Mouse (Mus musculus) embryonic facial prominence, embryonic 10.5 days (tissue): Measurements from ENCODE around the gene Gm9573. TPM values are rescaled to one million over a fixed set of nuclear protein-coding genes. Genes with fewer than 3 reads are reported as not detected.

ENCODE experiments used
- DNase-seq: peaks from one replicate; pipeline ENCODE4 v3.0.0-alpha.2; 2017; ENCODE audit warnings: low spot score
- H3K27ac ChIP-seq: fragments of 300-500 bp; sonication (generic); replicated peaks from 2 replicates; pipeline ENCODE4 v1.5.1; 2016; ENCODE audit warnings: mild to moderate bottlenecking
- H3K27me3 ChIP-seq: fragments of 300-500 bp; sonication (generic); replicated peaks from 2 replicates; pipeline ENCODE4 v1.6.1; 2016; ENCODE audit warnings: low read depth, mild to moderate bottlenecking; ENCODE audit not compliant: poor library complexity, severe bottlenecking
- H3K36me3 ChIP-seq: fragments of 300-500 bp; sonication (generic); replicated peaks from 2 replicates; pipeline ENCODE4 v1.6.1; 2016; ENCODE audit warnings: mild to moderate bottlenecking, moderate library complexity
- H3K4me1 ChIP-seq: fragments of 300-500 bp; sonication (generic); 2 replicates; pipeline ENCODE4 v1.6.1; 2016
- H3K4me3 ChIP-seq: fragments of 300-500 bp; sonication (generic); 2 replicates; pipeline ENCODE4 v1.5.1; 2016; ENCODE audit warnings: mild to moderate bottlenecking, moderate library complexity
- H3K9me3 ChIP-seq: fragments of 300-500 bp; sonication (generic); 2 replicates; pipeline ENCODE4 v1.6.1; 2016; ENCODE audit warnings: mild to moderate bottlenecking
- WGBS: fragments of 180-500 bp; shearing (Covaris S2); methylation state at CpG from one replicate; pipeline ENCODE4 v1.1.7; 2016; 5-methylcytosine and 5-hydroxymethylcytosine counted together
- polyA plus RNA-seq: library from polyadenylated mRNA; unstranded; fragments of >200 nt; fragmentation: Nextera tagmentation; extraction: Ambion mirVana; gene quantifications from 2 replicates; pipeline ENCODE4 v1.2.1, GENCODE M21; 2016

The Gm9573 gene
- polyA plus RNA-seq, 1 experiment from 2014 or later, result not detected

DNA sequence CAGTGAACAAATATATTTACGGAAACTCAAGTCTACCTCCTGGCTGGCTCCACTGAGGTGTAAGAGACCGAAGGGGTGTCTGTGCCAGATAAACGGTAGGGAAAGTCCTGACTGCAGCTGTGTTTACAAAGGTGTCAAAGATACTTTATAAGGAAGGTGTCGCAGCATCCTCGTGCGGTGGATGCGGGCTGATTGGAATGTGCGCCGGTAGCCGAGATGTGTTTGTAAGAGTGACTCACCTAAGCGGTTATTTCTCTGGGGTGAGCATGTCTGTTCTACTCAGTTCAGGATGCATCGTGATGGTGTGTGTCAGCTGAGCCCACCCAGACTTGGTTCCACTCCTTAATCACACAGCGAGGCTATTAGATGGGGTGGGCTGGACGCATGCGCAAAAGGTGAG lies 34.7 kb downstream of the Gm9573 start:
- H3K27ac ChIP-seq, result no peak overlapping the region
- 0 out of 2 replicates have a peak, but pooled peaks cover 2% of the 10 kb centered on the region for H3K9me3 ChIP-seq
- no peak for DNase-seq
- WGBS, result 93% methylated on average over 15 of the region's 15 CpGs
- no peak overlapping the region for H3K4me3 ChIP-seq
- H3K36me3 ChIP-seq, result no peaks in the 10 kb centered on the region
- H3K4me1 ChIP-seq, result no peaks in the 10 kb centered on the region
- no peaks in the 10 kb centered on the region for H3K27me3 ChIP-seq

DNA sequence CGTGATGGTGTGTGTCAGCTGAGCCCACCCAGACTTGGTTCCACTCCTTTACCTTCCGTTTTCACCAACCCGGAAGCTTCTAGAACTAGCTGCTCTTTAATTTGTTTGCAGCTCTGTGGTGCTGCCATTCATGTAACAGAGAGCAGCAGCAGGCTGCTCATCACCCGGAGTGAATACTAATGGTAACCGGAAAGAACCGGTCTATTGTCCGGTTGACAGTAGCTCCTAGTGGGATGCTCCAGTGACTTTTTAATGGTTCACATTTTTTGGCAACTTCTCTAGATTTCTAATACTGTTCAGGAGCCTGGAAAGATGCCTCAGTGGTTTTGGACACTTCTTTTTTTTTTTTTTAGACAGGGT lies 35.2 kb downstream of the Gm9573 start:
- no peak for DNase-seq
- Histone ChIP-seq H3K27ac (no peak overlapping the region), H3K27me3 (no peaks in the 10 kb centered on the region), H3K36me3 (no peaks in the 10 kb centered on the region), H3K9me3 (0 out of 2 replicates have a peak, but pooled peaks cover 2% of the 10 kb centered on the region), H3K4me3 (no peak overlapping the region), H3K4me1 (no peaks in the 10 kb centered on the region)
- WGBS, result 97% methylated on average over 7 of the region's 7 CpGs

- Histone ChIP-seq H3K27me3 (no peaks in the 10 kb centered on the region), H3K27ac (no peak overlapping the region), H3K9me3 (0 out of 2 replicates have a peak, but pooled peaks cover 2% of the 10 kb centered on the region), H3K36me3 (no peaks in the 10 kb centered on the region), H3K4me3 (no peak overlapping the region), H3K4me1 (no peaks in the 10 kb centered on the region; the same call in 1 of the 2 replicates)
- DNase-seq, result peak; percentile 83
- 61% methylated on average over 21 of the region's 21 CpGs for WGBS
Observed at GRCm38 (mm10) chr17:35590410-35591218, 35.8 kb downstream of the Gm9573 start.

DNA sequence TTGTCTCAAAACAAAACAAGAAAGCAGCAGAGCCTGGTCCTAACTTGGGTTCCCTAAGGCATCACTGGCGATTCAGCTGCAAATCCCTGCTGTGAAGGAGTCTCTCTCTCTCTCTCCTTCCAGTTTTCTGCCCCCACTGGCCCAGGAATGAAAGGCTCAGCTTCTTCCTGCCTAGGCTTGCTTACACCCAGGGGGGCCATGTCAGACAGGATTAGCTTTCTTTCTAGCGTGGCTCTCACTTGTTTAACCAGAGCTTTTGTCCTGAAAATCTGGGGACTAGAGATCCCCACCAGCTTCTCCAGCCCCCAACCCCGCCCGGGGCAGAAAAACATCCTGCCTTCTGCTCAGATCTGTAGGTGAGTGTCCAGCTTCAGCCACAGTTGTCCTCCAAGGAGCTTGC lies 38.0 kb downstream of the Gm9573 start:
- H3K27ac ChIP-seq, result no peak overlapping the region
- peaks cover 4% of the 10 kb centered on the region; the same call in 1 of the 2 replicates for H3K4me1 ChIP-seq
- no peaks in the 10 kb centered on the region for H3K27me3 ChIP-seq
- DNase-seq, result peak; percentile 41
- H3K9me3 ChIP-seq, result 0 out of 2 replicates have a peak, but pooled peaks cover 2% of the 10 kb centered on the region
- no peaks in the 10 kb centered on the region for H3K36me3 ChIP-seq
- 8% methylated on average over 4 of the region's 4 CpGs for WGBS
- H3K4me3 ChIP-seq, result no peak overlapping the region

DNA sequence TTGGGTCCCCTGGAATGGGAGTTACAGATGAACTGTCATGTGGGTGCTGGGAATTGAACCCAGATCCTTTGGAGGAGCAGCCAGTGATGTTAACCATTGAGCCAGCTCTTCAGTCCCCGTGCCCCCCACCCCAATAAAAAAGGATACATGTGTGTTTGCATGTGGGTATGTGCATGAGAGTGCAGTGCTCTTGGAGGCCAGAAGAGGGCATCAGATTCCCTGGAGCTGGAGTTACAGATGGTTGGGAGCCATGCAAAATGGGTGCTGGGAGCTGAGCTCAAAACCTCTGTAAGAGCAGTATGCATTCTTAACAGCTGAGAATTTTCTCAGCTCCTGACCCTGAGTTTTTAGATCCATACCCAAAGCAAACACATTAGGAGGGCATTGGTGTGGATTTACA lies 39.1 kb downstream of the Gm9573 start:
- Histone ChIP-seq H3K27ac (no peak overlapping the region), H3K36me3 (no peaks in the 10 kb centered on the region), H3K4me3 (no peak overlapping the region), H3K27me3 (no peaks in the 10 kb centered on the region), H3K4me1 (peaks cover 4% of the 10 kb centered on the region; the same call in 1 of the 2 replicates), H3K9me3 (0 out of 2 replicates have a peak, but pooled peaks cover 2% of the 10 kb centered on the region)
- no peak for DNase-seq
- 90% methylated on average over 1 of the region's 1 CpGs for whole genome bisulfite sequencing

DNA sequence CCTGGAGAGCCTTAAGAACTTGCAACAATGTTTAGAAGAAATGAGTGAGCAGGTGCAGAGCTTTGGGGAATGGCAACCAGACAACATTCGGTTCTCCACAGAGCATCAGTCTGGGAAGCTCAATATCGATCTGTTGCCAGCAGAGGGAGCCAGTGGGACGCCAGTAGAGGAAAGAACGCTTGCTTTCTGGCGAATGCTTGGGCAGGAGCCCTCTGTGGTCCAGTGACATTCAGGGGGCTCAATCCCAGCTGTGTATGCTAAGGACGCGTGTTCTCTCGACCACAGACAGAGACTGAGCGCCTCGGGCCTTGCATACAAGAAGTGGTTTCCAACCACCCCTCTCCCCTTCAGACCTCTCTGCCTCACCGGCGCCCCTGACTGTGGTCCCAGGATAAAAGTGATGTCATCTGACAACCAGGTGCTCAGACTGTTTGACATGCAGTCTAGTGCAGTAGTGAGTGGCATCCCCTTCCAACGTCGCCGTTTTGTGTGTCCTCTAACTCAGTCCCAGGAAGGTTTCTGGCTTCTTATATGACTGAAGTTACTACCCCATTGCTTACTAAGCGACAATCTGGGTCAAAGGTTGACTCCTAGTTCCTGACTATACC lies 42.0 kb downstream of the Gm9573 start:
- Histone ChIP-seq H3K27ac (no peak overlapping the region), H3K4me1 (peaks cover 4% of the 10 kb centered on the region; the same call in 1 of the 2 replicates), H3K9me3 (0 out of 2 replicates have a peak, but pooled peaks cover 2% of the 10 kb centered on the region), H3K4me3 (no peak overlapping the region), H3K36me3 (no peaks in the 10 kb centered on the region), H3K27me3 (no peaks in the 10 kb centered on the region)
- DNase-seq, result peak; percentile 80
- 17% methylated on average over 16 of the region's 16 CpGs for WGBS

- 0 out of 2 replicates have a peak, but pooled peaks cover 2% of the 10 kb centered on the region for H3K9me3 ChIP-seq
- H3K36me3 ChIP-seq, result no peaks in the 10 kb centered on the region
- H3K4me1 ChIP-seq, result peaks cover 4% of the 10 kb centered on the region; the same call in 1 of the 2 replicates
- no peak overlapping the region for H3K27ac ChIP-seq
- 96% methylated on average over 1 of the region's 1 CpGs for WGBS
- no peak for DNase-seq
- H3K4me3 ChIP-seq, result no peak overlapping the region
- H3K27me3 ChIP-seq, result no peaks in the 10 kb centered on the region
Observed at GRCm38 (mm10) chr17:35582900-35583299, 43.5 kb downstream of the Gm9573 start.

- H3K9me3 ChIP-seq, result no peaks in the 10 kb centered on the region
- no peak overlapping the region for H3K27ac ChIP-seq
- no peak overlapping the region for H3K4me3 ChIP-seq
- H3K36me3 ChIP-seq, result no peaks in the 10 kb centered on the region
- peaks cover 13% of the 10 kb centered on the region for H3K27me3 ChIP-seq
- peak; percentile 84 for DNase-seq
- no peaks in the 10 kb centered on the region for H3K4me1 ChIP-seq
- 17% methylated on average over 6 of the region's 6 CpGs for WGBS
Observed at GRCm38 (mm10) chr17:35578211-35578610, 48.2 kb downstream of the Gm9573 start.

DNA sequence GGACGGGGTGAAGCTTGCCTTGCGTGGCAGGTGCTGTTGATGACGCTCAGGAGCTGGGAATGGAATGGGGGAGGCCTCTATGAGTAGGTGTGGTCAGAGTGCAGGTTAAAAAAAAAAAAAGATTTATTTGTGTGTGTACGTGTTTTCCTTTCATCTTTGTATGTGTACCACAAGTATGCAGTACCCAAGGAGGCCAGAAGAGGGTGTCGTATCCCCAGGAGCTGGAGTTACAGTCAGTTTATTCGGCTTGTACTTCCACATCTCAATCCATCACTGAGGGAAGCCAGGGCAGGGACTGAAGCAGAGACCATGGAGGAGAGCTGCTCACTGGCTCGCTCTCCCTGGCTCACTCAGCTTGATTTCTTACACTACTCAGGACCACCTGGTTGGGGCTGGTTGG lies 55.0 kb downstream of the Gm9573 start:
- H3K4me1 ChIP-seq, result peaks cover 18% of the 10 kb centered on the region
- no peak for DNase-seq
- no peaks in the 10 kb centered on the region for H3K36me3 ChIP-seq
- 93% methylated on average over 7 of the region's 7 CpGs for WGBS
- peaks cover 62% of the 10 kb centered on the region for H3K27me3 ChIP-seq
- 0 out of 2 replicates have a peak, but pooled peaks cover 2% of the 10 kb centered on the region for H3K9me3 ChIP-seq
- H3K27ac ChIP-seq, result no peak overlapping the region
- no peak overlapping the region for H3K4me3 ChIP-seq

GRCm38 (mm10) chr17:35570836-35571235 lies 55.6 kb downstream of the Gm9573 start:
- Histone ChIP-seq H3K4me3 (no peak overlapping the region), H3K36me3 (no peaks in the 10 kb centered on the region), H3K4me1 (peaks cover 18% of the 10 kb centered on the region), H3K9me3 (0 out of 2 replicates have a peak, but pooled peaks cover 2% of the 10 kb centered on the region), H3K27ac (no peak overlapping the region), H3K27me3 (peaks cover 64% of the 10 kb centered on the region)
- WGBS, result 83% methylated on average over 14 of the region's 14 CpGs
- DNase-seq, result no peak

- WGBS, result 3% methylated on average over 28 of the region's 28 CpGs
- peaks cover 18% of the 10 kb centered on the region for H3K4me1 ChIP-seq
- H3K9me3 ChIP-seq, result 0 out of 2 replicates have a peak, but pooled peaks cover 2% of the 10 kb centered on the region
- peak; percentile 42 for DNase-seq
- no peaks in the 10 kb centered on the region for H3K36me3 ChIP-seq
- H3K27me3 ChIP-seq, result peaks cover 56% of the 10 kb centered on the region
- peak overlapping the region; percentile 48 for H3K4me3 ChIP-seq
- no peak overlapping the region; the same call in 1 of the 2 replicates for H3K27ac ChIP-seq
Observed at GRCm38 (mm10) chr17:35569091-35569944, 57.1 kb downstream of the Gm9573 start.
